Mouse (Mus musculus): Measurements from ENCODE around the gene Rnf220. TPM values are rescaled to one million over a fixed set of nuclear protein-coding genes. Genes with fewer than 3 reads are reported as not detected.

The Rnf220 gene
- total RNA-seq, 2 experiments from 2014 or later: 30.5 to 31.5 TPM

Other genes with a start within 250 kb of the Rnf220 start
- gene Tmem53, start 245.1 kb downstream of the Rnf220 start, total RNA-seq (2021): 10 to 100 TPM; 23.8 to 30.3 TPM
- gene Armh1, start 244.9 kb downstream of the Rnf220 start, total RNA-seq (2021): not detected
- 10 to 100 TPM; 67.7 to 88.3 TPM for gene Eri3, start 53.3 kb upstream of the Rnf220 start, total RNA-seq (2021)
- gene Dmap1, start 185.2 kb upstream of the Rnf220 start, total RNA-seq (2021): 10 to 100 TPM; 18.3 to 19.0 TPM
- not detected for gene Gm12845, start 227.4 kb upstream of the Rnf220 start, total RNA-seq (2021)